Mouse (Mus musculus): ENCODE measurements around the gene Xylt2.
A peak's percentile ranks its signal among the peaks of the same experiment; 100 is the strongest.
"Not testable (repeated sequence)": the region's sequence is repeated elsewhere in the genome, so short reads cannot be mapped to it uniquely, and the experiment has no call there.

The Xylt2 gene

DNA sequence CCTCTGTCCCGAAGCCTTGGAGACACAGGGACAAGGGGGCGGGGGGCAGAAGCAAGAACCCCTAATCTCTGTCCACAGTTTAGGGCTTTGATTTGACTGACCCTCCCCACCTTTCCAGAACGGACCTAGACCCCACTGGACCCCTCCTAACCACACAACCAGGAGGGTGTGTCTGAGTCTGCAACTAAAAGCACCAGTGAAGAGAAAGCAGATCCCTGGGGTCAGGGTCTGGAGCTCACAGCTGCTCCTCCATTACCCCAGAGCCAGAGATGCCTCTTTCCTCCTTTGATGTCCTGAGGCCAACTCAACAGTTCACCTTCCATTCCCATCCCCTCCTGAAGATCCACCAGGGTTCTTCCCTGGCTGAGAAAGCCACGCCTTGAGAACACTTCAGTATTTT lies 1.0 kb downstream of the Xylt2 start:
- no peak for DNase-seq (ENCODE audit: low spot score)

DNA sequence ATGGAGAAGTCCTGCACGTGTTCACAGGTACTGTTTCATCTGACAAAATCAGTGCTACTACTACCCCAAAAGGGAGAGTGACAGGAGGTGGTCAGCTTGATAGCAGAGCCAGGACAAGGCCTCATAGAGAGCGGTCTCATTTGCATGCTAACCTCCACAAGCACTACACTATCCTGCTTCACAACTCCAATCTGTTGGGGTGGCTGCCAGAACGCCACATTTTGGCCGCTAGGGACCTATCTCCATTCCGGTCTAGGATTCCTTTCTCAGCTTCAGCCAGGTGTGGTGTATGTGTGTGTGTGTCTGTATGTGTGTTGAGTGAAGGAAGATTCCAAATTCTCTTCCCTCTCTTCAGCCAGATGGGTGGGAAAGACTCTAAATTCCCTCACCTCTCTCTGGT lies 1.9 kb downstream of the Xylt2 start:
- no peak for DNase-seq (ENCODE audit: low spot score)

DNA sequence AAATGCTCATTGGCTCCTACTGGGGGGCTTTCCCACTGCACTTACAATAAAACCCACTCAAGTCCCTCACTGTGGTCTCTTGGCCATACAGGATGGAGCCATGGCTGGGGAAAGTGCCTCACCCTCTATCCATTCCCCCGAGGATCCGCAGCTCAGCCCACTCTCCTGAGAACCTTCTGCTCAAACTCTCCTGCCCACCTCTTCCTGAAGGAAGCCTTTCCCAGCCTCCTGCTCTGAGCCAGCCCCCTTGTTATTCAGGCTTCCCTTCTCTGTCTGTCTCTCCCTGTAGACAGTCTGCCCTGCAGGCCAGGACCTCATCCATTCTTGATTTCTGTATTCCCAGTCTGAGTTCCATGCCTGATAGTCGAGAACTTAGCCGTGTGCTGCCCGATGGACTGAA lies 2.3 kb downstream of the Xylt2 start:
- no peak for DNase-seq (ENCODE audit: low spot score)

DNA sequence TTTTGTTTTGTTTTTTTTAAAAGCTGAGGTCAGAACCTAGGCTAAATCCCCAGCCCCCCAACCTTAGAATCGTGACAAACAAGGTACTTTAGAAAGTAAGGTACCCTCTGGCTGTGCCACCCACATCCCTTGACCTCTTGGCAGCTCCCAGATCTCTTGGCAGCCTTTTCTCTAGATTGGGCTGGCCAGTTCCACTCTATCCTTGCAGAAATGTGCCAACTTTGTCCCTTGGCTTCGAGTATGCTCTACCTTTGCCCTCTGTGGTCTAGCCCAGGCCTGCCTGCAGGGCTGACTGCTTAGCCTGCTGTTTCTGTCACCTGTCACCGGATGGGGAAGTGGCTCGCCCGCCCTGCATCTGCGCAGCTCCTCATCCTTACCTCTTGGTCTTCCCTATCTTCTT lies 12.0 kb downstream of the Xylt2 start:
- no peak for DNase-seq (ENCODE audit: low spot score)

DNA sequence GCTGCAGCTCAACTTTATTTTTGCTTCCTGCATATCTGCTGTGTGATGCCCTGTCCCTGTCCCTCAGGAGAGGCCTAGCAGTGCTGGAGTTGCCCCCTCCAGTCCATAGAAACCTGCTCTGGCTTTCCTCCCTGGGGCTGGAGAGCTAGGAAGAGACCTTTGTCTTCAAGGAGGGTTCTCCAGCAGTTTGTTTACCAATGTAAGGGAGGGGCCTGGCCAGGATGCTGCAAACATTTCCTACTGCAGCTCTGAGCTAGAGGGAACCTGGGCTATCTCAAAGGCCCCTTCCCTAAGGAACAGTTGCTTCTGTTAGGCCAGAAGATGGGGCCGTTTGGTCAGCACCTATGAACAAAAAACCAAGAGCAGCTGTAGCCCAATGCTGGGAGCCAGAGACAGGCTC lies 16.0 kb downstream of the Xylt2 start:
- no peak for DNase-seq (ENCODE audit: low spot score)

DNA sequence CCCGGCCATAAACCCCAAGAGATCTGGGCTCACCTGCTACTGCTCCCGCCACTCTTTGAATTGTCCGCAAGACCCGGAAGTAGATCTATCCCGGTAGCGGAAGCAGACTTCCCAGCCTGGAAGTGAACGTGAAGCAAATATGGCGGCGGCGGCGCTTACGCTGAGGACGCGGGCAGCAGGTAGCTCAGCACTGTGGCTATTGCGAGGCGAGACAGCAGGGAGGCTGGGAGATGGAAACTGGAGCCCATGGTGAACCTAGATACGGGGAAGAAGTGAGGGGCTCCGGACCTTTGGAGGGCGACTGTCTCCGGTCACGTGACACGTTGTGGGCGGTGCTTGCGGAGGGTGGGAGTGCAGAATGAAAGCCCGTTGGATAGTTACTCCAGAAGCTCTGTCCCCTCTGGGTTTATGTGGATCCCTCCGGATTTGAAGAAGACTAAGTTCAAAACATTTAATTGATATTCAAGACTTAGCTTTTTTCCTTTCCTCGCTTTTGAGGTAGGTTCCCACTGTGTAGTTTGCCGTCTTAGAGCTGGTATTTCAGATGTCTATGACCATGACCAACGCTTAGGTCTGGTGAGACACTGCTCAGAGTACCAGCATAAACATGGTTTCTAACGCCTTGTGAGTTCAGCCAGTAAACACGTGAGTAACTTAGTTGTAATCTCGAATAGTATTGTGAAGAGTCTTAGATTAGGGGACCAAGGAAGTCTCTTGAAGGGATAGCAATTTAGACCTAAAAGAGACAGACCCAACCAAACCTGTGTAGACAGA lies 23.5 kb downstream of the Xylt2 start, which contains the start of the genes Mrpl27 and Eme1:
Mrpl27 (plus strand) TSS at position 105 of the 774 bp plus-strand sequence.
Eme1 (minus strand) TSS at position 302 of the 774 bp plus-strand sequence.
- DNase-seq (ENCODE audit: low spot score) = peak; percentile 90

DNA sequence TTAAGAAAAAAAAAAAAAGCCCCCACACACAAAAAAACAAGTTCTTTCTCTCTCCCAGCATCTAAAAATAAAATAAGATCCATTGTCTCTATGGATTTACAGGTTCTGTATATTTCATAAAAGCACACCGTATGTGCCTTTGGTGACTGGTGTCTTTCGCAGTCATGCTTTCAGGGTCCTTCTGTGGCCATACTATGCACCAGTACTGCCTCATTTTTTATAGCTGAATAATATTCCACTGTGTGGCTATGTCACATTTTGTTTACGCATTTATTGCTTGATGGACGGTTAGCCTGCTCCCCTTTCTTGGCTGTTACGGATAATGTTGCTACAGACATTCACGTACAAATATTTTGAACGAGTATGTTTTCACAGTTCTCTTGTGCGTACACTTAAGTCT lies 24.3 kb downstream of the Xylt2 start:
- DNase-seq (ENCODE audit: low spot score) = no peak

DNA sequence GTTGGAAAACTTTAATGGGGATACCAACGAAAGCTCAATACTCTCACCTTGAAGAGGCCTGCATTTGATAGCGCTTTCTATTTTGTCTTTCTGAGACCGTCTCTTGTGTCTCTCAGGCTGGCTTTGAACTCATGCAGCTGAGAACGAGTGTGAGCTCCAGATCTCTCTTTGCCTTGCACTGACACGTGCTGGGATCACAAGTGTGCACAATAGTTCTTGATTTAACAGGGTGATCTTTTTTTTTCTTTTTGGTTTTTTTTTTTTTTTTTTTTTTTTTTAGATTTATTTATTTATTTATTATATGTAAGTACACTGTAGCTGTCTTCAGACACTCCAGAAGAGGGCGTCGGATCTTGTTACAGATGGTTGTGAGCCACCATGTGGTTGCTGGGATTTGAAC lies 26.1 kb downstream of the Xylt2 start:
- DNase-seq (ENCODE audit: low spot score) = not testable (repeated sequence)

DNA sequence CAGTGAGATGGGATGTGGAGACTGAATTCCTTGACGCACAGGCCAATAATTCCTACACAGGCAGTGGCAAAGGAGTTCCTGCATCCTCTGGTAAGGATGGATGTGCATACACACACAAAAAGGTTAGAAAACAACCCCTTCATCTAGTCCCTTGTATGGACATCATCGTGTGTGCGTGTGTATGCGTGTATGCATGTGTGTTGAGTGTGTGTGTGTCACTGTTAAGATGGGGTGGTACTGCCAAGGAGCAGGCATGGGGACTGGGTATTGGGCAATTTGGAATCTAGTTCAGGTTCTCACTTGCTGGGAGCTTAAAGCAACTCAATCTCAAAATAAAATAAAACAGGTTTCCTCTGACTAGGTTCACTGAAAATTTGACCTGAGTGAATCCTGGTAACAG lies 30.9 kb downstream of the Xylt2 start:
- no peak for DNase-seq (ENCODE audit: low spot score)

DNA sequence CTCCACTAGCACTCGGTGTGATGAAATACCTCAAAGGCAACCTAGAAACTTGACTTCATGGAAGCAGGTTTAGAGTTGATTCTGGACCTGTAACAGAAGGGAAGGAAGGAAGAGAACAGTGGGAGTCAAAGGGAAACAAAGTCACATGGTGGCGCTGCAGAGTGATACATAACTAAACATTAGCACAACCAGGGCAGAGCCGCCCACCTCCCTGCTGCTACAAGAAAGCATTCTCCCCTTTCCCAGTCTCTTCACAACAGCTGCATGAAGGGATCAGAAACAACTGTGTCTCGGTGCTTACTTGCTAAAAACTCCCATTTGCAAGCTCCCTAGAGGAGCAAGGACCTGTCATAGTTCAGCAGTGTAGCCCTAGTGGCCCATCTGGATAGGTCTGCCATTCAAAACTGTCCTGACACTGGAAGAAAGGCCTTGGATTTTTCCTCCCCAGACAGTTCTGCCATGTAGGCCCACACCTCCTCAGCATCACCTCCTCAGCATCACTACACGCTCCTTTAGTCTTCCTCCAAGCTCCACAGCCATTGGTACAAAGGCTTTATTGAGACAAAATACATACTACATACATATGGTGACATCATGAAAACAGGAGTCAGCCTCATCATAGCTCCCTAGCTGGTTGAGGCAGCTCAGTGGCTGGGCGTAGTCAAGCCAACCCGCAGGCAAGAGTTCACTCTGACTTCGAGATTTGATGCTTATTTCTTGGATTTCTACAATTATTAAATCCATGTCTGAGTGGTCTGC lies 32.7 kb downstream of the Xylt2 start:
- DNase-seq (ENCODE audit: low spot score) = no peak

DNA sequence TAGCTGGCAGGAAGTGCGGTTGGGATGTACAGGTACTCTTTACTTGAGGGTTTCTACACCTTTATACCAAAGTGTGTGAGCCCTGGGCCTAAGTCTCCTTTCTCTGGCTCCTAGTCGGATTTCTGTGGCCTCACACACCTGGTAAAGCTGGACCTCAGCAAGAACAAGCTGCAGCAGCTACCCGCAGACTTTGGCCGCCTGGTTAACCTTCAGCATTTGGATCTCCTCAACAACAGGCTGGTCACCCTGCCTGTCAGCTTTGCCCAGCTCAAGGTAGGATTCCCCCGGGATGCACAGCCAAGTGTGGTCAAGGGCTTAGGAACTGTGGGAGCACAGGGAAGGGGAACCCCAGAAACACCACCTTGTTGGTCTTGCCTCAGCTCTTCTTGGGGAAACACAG lies 42.9 kb downstream of the Xylt2 start:
- DNase-seq (ENCODE audit: low spot score) = no peak

DNA sequence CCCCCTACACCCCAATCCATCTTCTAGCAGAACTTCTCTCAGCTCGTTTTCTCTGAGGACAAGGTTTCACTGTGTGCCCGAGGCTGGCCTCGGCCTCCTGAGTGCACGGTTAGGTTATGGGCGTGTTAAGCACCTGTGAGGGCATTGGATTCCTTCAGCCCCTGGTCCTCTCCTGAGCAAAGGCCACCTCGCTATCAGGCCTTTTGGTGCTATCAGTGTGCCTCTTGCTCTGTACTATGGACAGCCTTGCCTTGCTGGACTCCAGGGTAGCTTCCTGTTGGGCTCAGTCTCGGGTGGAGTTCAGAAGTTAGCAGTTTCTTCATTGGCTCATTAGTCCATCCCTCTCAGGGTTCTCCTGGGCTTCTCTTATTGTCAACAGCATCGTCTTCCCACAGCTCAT lies 44.3 kb downstream of the Xylt2 start:
- DNase-seq (ENCODE audit: low spot score) = no peak

DNA sequence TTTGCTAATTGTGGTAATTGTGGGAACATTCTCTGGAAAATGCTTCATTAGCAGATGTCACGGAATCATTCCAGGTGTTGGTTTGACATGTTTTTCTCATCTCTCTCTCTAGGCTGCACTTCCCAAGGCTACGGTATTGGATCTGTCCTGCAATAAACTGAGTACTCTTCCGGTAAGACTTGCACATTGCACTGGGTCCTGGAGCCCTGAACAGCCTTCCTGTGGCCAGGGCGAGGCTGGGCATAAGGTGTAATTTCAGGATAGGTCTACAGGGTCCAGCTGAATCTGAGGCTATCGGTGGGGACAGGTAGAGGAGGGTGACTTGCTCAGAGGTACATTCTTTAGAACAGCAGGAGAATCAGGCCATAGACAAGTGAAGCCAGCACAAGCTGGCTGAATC lies 45.3 kb downstream of the Xylt2 start:
- DNase-seq (ENCODE audit: low spot score) = no peak

DNA sequence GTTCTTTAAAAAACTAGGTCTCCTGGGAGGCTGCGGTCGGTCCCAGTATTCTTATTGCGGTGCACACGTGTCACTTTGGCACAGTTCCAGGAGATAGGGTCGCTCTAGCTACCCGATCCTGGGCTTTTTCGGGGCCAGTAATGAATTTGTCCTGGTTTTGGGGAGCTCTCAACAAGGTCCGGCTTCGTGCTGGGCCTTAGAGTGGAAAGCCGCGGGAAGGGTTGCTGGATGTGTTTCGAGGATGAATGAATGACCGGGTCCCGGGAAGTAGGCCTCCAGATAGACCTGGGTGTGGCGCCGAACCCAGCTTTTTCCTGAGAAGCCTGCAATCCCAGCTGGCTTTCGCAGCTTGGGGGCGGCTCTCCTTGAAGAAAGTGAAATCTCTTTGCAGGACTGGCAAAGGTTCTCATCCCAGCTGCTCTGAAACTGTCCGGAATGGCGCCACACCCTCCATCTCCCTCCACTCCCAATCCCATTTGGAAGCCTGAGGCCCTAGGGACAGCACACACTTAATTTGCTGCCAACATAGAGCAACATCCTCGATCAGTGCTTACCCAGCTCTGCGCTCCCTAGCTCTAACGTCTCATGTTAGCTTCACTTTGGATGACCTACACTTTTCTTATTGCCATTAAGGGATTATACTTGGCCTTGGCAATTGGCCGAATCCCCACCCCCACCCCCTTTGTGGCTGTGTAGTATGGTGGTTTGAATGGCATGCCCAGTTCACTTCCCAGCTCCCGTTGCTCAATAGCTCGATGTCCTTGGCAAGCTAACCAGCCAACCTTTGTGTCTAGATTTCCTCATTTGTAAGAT lies 46.9 kb downstream of the Xylt2 start:
- DNase-seq (ENCODE audit: low spot score) = peak; percentile 25

DNA sequence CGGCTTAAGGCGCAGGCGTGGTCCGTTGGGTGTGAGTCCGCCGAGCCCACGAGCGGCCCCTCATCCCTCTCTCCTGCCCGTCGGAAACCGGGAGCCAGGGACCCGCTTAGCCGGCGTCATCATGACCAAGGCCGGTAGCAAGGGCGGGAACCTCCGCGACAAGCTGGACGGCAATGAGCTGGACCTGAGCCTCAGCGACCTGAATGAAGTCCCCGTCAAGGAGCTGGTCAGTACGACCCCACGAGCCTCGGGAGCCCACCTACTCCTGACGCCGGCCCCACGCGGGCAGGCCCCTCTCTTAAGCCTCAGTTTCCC lies 47.5 kb downstream of the Xylt2 start:
- no peak for DNase-seq (ENCODE audit: low spot score)

DNA sequence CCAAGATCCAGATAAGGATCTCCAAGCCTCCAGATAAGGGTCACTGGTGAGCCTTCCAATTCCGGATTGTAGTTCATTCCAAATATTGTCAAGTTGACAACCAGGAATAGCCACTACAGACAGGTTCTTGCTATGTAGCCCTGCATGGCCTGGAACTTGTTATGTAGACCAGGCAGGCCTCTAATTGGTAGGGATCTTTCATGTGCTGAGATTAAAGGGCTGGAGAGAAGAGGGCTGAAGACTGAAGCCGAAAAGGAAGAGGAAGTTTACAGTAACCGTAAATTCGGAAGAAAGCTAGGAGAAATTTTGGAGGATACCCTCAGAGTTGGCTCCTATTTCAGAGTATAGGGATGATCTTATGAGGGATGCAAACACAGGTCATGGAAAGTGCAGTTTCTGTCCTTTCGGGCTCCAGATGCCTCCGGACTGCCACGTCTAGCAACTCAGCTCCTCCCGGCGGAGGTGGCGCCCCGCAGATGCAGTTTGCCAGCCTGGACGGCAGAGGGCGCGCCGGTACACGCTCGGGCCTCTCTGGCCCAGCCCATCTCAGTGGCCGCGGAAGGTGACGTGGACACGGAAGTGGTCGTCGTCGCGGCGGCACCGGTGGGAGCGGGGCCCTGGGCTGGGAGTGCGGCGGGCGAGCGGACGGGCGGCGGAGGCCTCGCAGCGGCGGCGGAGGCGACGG lies 48.0 kb downstream of the Xylt2 start, which contains the start of gene Lrrc59:
Lrrc59 (plus strand) TSS at position 569 of the 685 bp plus-strand sequence.
- DNase-seq (ENCODE audit: low spot score) = peak; percentile 94

DNA sequence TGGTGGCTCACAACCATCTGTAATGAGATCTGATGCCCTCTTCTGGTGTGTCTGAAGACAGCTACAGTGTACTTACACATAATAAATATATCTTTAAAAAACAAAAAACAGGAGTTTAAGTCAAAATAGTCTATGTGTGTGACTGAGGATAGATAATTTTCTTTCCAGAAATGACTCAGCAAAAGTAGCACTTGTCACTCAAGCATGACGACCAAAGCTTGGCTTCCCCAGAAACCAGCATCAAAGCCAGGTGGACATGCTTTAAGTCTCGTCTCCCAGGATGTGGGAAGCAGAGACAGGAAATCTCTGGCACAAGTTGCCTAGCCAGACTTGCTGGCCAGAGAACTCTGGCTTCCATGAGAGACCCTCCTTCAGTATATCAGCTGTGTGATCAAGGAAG lies 55.2 kb downstream of the Xylt2 start:
- DNase-seq (ENCODE audit: low spot score) = no peak

DNA sequence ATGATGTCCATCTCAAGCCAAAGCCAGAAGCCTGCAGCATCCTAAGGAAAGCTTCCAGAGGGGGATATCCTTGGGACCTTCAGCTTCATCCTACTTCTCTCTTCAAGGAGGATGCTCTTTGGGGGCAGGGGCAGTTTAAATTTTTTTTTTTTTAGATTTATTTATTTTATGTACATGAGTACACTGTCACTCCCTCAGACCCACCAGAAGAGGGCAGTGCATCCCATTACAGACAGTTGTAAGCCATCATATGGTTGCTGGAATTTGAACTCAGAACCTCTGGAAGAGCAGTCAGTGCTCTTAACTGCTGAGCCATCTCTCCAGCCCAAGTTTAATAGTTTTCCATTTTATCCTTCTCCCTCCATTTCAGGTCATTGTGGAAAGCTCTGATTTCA lies 55.9 kb downstream of the Xylt2 start:
- DNase-seq (ENCODE audit: low spot score) = no peak

DNA sequence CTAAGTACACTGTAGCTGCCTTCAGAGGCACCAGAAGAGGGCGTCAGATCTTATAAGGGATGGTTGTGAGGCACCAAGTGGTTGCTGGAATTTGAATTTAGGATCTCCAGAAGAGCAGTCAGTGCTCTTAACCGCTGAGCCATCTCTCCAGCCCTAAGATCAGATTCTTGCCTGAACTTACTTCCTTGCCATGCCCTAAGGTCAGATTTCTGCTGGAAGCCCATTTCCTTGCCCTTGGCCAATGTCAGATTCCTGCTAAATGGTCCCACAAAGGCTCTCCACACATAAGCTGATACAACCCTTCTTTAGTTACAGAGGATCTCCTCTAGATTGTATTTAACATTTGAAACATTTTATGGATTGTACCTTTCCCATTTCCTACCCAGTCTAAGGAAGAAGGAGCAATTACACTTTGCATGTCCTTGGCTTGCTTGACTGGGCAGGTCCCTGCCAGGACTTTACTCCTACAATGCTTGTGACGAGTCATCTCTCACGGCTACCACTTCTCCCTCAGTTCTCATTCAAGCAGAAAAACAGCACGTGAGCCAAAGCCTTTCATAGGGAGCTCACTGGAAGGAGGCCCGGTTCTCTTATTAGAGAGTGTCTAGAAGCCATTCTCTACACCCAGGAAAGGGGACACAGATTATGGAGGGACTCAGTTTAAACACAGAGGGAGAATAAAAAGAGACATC lies 56.4 kb downstream of the Xylt2 start:
- no peak for DNase-seq (ENCODE audit: low spot score)

DNA sequence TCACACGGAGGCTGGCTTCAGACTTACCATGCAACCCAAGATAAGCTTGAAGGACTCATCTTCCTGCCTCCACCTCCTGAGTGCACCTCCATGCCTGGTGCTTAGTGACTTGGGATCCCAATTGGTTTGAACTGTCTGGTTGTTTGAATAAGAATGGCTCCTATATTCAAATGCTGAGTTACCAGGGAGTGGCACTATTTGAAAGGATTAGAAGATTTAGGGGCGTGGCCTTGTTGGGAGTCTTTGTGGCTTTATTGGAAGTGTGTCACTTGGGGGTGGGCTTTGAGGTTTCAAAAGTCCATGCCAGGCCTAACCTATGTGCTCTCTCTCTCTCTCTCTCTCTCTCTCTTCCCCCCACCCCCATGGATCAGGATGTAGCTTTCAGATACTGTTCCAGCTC lies 59.7 kb downstream of the Xylt2 start:
- no peak for DNase-seq (ENCODE audit: low spot score)

DNA sequence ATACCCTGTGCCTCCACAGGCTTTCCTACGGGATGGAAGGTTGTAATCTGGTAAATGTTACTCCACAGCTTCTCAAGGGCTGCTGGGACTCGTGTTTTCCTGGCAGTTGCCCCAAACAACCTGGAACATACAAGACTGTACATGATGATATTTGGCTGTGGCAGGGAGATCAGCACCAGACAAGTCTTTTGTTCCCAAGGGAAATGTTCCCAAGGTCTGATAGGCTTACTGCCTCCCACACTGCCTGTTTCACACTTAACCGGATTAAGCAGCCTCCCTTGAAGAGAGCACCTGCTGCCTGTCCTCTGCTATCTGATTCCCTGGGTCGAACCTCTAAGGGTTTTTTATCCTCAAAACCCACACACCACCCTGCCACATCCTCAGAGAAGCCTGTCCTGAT lies 61.8 kb downstream of the Xylt2 start:
- no peak for DNase-seq (ENCODE audit: low spot score)

DNA sequence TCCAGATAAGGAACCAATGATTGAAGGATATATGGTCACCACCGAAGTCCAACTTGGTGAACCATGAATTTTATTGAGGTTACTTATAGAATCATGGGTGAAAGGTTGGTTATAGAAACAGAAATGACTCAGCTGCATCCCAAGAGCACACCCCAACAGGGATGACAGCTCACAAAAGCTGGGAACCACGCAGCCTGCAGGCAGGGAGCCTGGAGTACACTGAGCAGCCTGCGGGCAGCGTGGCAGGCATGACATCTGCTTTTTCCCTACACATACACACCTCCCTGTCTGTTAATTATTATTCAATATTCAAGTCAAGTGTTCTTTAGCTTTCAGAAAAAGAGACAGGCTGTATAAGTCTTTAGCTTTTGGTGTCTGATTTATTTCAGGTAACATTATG lies 62.7 kb downstream of the Xylt2 start:
- DNase-seq (ENCODE audit: low spot score) = no peak

Data from embryo, embryonic 10.5 days (tissue).